Mouse (Mus musculus) cortical plate, adult 2 months (tissue): ENCODE results near the gene Rtn4rl1. TPM values are rescaled to one million over a fixed set of nuclear protein-coding genes. Genes with fewer than 3 reads are reported as not detected.

ENCODE experiments used
- H3K27ac ChIP-seq: fragments of 200-500 bp; 2 replicates; pipeline ENCODE4 v1.5.1; 2012; ENCODE audit warnings: low read length, control low read depth, inconsistent platforms; ENCODE audit not compliant: insufficient read depth
- H3K4me1 ChIP-seq: fragments of 200-500 bp; 2 replicates; pipeline ENCODE4 v1.6.1; 2011; ENCODE audit warnings: low read length; ENCODE audit not compliant: control insufficient read depth, insufficient read depth
- H3K4me3 ChIP-seq: fragments of 200-500 bp; 2 replicates; pipeline ENCODE4 v1.5.1; 2011; ENCODE audit warnings: mild to moderate bottlenecking, low read length, control low read depth; ENCODE audit not compliant: insufficient read depth
- CTCF ChIP-seq: fragments of 200-500 bp; IDR thresholded peaks from 2 replicates; pipeline ENCODE4 v1.5.1; 2011; ENCODE audit warnings: mild to moderate bottlenecking, control low read depth, low read length; ENCODE audit not compliant: insufficient read depth; ENCODE audit errors: extremely low read depth
- POLR2A ChIP-seq: fragments of 200-500 bp; IDR thresholded peaks from 2 replicates; pipeline ENCODE4 v1.6.1; 2011; ENCODE audit warnings: mild to moderate bottlenecking, low read length, control low read depth; ENCODE audit not compliant: insufficient read depth; ENCODE audit errors: extremely low read depth
- polyA plus RNA-seq: library from polyadenylated mRNA; depleted of rRNA; stranded (reverse); fragments of >200 nt; gene quantifications from 2 replicates; pipeline ENCODE4 v1.2.3, GENCODE M21; 2012

Gene Rtn4rl1
- polyA plus RNA-seq, 1 experiment: 37.9 TPM

DNA sequence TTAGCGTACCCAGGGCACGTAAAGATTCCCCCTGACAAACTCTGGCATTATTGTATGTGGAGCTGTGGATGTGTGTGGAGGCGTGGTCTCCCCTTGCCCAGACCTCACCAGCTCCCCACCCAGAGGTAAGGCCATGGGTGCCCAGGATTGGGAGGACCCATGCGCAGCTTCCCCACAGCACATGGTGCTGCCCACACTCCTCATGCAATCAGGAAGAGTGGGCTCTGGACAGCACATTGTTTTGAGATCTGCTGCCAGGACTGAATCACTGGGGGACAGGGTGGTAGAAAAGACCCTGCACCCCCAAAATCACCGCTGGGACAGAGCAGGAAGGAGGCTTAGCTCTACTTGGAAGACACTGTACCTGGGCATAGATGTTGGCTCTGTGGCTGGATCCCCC is 9.0 kb upstream of the Rtn4rl1 start:
- Histone ChIP-seq H3K27ac (peak overlapping the region; percentile 83), H3K4me1 (peaks cover 2% of the 10 kb centered on the region), H3K4me3 (no peak overlapping the region)
- TF ChIP-seq POLR2A (0 out of 2 replicates have a peak, but pooled peaks have one; percentile 1), CTCF (no peak)

DNA sequence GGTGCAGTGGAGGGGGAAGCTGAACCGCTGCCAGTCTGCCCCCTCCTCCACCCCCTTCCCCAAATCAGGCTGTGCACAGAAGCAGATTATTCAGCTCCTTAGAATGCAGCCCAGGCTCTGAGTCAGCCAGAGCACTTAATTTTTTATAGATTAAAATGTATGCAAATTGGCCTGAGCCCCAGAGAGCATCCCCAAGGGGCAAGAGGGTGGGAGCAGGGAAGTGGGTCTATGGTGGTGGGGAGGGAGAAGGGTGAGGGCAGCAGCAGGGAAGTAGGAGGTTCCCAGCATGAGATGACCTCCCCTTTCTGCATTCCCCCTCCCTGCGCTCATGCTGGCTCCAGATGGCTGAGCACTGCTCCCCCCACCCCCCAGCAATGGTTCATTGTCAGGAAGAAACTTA is 8.6 kb upstream of the Rtn4rl1 start:
- H3K4me3 ChIP-seq: no peak overlapping the region
- peaks cover 2% of the 10 kb centered on the region; the same call in 1 of the 2 replicates for H3K4me1 ChIP-seq
- no peak for TF ChIP-seq POLR2A
- no peak for TF ChIP-seq CTCF
- H3K27ac ChIP-seq: peak overlapping the region; percentile 83

DNA sequence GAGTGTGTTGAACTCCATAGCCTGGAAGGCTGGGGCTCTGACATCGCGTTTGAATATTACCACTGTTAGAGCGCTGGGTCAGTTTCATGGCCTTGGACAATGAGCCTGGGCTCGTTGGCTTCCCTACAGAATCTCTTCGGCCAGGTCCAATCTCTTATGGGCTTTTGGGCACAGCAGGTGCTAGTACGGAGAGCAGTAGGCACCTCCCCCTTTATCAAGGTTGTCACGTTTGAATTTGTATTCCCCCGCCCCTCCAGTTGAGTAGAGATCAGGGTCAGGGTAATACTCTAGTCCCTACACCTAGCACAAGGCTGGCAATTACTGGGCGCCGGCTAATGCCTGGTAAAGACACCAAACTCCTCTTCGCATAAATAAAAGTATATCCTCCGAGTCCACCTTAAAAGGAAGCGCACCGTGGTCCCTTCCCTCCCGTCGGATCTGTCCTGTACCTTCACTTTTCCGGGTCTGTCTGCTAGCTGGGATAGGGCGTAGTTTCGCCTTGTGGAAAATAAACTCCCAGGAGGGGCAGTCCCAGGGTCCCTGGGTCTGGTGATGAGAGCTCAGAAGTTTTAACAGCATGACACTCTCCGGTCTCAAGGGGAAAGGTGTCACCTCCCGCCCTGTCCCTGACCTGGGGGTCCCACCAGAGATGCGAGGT is 3.7 kb upstream of the Rtn4rl1 start:
- no peak overlapping the region for H3K27ac ChIP-seq
- 0 out of 2 replicates have a peak, but pooled peaks cover 2% of the 10 kb centered on the region for H3K4me1 ChIP-seq
- H3K4me3 ChIP-seq: peak overlapping the region; percentile 68
- TF ChIP-seq CTCF (no peak), POLR2A (no peak)

DNA sequence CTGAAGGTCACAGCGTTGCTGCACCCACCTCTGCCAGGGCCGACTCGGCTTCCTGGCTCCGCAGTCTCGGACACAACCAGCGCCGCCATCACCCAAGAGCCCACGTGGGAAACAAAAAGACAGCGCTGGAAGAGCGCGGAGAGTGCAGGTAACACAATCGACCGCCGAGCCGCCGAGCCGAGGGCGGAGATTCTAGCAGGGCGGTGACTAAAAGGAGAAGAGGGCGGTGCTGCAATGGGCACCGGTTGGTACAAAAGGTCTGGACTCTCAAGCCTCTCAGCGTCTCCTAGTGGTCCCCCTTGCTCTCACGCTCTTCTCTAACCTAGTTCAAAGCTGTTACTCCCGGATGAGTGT is 3.2 kb upstream of the Rtn4rl1 start:
- no peak overlapping the region for H3K27ac ChIP-seq
- H3K4me1 ChIP-seq: 0 out of 2 replicates have a peak, but pooled peaks cover 2% of the 10 kb centered on the region
- peak overlapping the region; percentile 68 for H3K4me3 ChIP-seq
- TF ChIP-seq POLR2A: no peak; the same call in 1 of the 2 replicates
- TF ChIP-seq CTCF: no peak

DNA sequence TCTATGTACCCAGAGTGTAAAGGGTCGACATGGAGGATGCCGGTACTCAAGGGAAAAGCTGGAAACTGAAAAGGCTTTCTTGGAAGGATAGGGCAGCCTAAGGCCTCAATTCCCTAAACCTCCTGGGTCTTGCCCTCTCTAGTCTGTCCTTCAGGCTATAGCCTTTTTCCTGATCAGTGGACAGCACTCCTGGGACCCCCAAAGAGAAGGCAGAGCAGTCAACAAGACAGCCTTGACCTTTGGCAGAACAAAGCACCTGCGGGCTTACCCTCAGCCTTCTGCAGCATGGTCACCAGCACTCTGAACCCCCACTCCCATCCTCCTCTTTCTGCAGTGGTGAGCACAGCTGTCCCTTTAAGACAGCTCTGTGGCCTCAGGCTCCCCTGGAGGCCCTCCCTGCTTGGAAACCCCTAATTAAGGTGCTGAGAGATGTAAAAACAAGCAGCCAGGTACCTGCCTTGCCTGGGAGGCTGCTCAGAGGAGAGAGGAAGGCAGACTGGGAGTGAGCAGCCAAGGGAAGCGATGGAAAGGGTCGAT is 2.6 kb upstream of the Rtn4rl1 start, which contains the start of gene Dph1:
Dph1 (minus strand) TSS at position 337 of the 537 bp plus-strand sequence.
- Histone ChIP-seq H3K4me3 (peak within 1 kb of the TSS; percentile 68), H3K27ac (no peak within 1 kb of the TSS), H3K4me1 (0 out of 2 replicates have a peak, but pooled peaks cover 2% of the 10 kb centered on the region)
- TF ChIP-seq POLR2A: no peak
- TF ChIP-seq CTCF: no peak

DNA sequence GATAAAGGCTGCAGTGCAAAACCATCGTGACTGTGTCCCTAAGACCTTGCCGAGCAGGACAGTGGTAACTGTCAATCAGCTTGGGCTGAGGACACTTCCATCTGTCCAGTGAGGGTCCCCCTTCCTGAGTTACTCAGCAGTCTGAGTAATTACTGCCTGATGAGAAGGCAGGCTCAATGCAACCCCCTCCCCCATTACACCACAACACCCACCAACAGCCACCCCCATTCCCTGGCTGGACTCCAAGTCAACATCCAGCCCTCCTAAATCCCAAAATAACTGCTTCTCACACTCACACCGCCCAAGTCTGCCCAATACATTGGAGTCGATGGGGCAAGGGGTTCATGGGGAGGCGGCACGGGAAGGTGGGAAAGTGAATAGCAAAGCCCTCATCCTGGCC is 1.7 kb upstream of the Rtn4rl1 start:
- H3K4me1 ChIP-seq: 0 out of 2 replicates have a peak, but pooled peaks cover 2% of the 10 kb centered on the region
- TF ChIP-seq CTCF: no peak
- no peak for TF ChIP-seq POLR2A
- no peak overlapping the region for H3K27ac ChIP-seq
- H3K4me3 ChIP-seq: no peak overlapping the region

DNA sequence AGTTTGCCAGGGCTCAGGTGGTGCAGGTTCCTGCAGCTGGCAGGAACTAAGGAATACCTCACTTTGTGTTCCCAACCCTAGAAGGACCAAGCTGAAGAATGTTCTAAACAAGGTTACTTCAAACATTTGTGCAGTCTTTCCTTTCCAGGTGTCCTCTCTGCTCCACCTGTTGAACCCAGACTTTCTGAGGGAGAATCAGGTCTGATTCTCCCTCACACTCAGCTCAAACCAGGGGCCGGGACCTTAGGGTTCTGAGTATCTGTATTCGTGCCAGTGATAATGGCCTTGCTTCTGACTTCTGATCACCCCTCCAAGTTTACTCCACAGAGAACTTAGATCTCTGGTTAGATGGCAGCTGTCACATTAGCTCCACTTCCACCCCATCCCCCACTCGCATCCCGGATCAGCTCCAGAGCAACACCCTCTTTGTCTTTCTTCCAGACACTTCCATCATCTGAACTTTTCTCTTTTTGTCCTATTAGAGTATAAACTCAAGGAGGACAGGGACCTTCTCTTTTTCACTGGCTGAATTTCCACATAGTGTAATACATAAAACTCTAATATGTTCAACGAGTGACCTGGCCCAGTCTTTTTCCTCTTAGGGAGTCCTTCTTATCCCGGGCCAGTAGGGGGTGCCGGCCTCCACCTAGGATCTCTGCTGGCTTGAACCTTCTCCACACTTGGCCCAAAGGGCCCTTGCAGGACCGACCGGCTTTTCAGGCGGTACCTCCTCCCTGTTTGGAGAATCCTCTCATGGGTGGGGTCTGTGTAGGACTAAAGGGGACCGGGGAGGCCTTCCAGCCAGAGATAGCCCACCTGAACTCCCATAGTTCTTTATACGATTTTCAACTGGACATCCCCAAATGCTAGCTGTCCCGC is 1.0 kb upstream of the Rtn4rl1 start:
- Histone ChIP-seq H3K4me1 (0 out of 2 replicates have a peak, but pooled peaks cover 2% of the 10 kb centered on the region), H3K4me3 (peak overlapping the region; percentile 74; the same call in 1 of the 2 replicates), H3K27ac (no peak overlapping the region)
- TF ChIP-seq CTCF (peak; percentile 71), POLR2A (no peak)

DNA sequence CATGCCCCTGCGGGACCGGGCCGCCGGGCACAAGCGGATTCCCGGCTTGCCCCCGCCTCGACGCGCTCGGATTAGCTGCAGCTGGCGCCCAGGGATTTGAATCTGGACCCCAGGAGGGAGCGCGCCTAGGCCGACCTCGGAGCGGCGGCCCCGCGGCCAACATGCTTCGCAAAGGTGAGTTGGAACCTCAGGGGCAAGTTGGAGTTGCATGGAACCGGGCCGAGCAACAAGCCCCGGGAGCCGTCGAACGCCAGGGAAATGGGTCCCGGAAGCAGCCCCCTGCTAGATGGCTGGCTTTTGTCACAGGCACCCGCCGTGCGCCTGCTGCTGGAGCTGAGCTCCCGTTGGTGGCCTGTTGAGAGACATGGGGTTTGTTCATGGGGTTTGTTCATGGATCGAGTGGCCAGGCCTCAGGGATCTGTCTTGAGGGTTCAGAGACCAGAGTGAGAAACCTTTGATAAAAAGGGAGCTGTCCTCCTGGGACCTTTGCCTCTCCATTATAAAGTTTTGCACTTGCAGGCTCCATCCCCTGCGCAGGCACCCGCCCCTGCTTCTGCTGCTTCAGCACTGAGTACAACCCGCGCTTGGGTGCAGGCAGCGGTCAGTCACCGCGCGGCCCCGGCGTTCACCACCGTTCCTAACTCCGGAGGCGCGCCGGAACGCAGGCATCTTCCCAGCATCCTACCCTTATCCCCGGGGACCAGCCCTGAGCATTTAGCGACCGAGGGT is 702 bp downstream of the Rtn4rl1 start:
- TF ChIP-seq CTCF (no peak), POLR2A (no peak)
- H3K27ac ChIP-seq: peak overlapping the region; percentile 72; the same call in 1 of the 2 replicates
- peaks cover 4% of the 10 kb centered on the region; the same call in 1 of the 2 replicates for H3K4me1 ChIP-seq
- peak overlapping the region; percentile 74 for H3K4me3 ChIP-seq
